Mouse (Mus musculus): ENCODE measurements at regions not wholly inside any gene's neighbourhood (a gene's known extent, or its start where the extent isn't known, plus 50 kb on each side); places are given as distances from the start of the nearest gene placed in this dataset.

GRCm38 (mm10) chr9:61815995-61816394 lies 98.3 kb downstream of the Rplp1 start:
- DNase-seq = no peak

GRCm38 (mm10) chr9:61813291-61813690 lies 101.1 kb downstream of the Rplp1 start:
- DNase-seq = no peak

GRCm38 (mm10) chr9:61812315-61812714 lies 102.0 kb downstream of the Rplp1 start:
- DNase-seq = no peak

- no peak for DNase-seq
These were observed 103.9 kb downstream of the Rplp1 start for GRCm38 (mm10) chr9:61810456-61810855.

- DNase-seq = no peak
These were observed 105.8 kb downstream of the Rplp1 start for GRCm38 (mm10) chr9:61808351-61809225.

GRCm38 (mm10) chr9:61805971-61806370 lies 108.4 kb downstream of the Rplp1 start:
- DNase-seq = no peak

GRCm38 (mm10) chr9:61803555-61803954 lies 110.8 kb downstream of the Rplp1 start:
- DNase-seq = no peak

GRCm38 (mm10) chr9:61802694-61803093 lies 111.6 kb downstream of the Rplp1 start:
- no peak for DNase-seq

GRCm38 (mm10) chr9:61799535-61799934 lies 114.8 kb downstream of the Rplp1 start:
- no peak for DNase-seq

GRCm38 (mm10) chr9:61795910-61796309 lies 118.4 kb downstream of the Rplp1 start:
- no peak for DNase-seq

GRCm38 (mm10) chr9:61791435-61792064 lies 122.8 kb downstream of the Rplp1 start:
- DNase-seq = no peak

GRCm38 (mm10) chr9:61790849-61791248 lies 123.5 kb downstream of the Rplp1 start:
- no peak for DNase-seq

GRCm38 (mm10) chr9:61789066-61789897 lies 125.1 kb downstream of the Rplp1 start:
- no peak for DNase-seq

- no peak for DNase-seq
These were observed 132.9 kb downstream of the Rplp1 start for GRCm38 (mm10) chr9:61781469-61781868.

GRCm38 (mm10) chr9:61780186-61780939 lies 134.0 kb downstream of the Rplp1 start:
- no peak for DNase-seq

GRCm38 (mm10) chr9:61779165-61779564 lies 135.2 kb downstream of the Rplp1 start:
- DNase-seq = no peak

GRCm38 (mm10) chr9:61776446-61776845 lies 137.9 kb downstream of the Rplp1 start:
- DNase-seq = no peak

GRCm38 (mm10) chr9:61770207-61770955 lies 144.0 kb downstream of the Rplp1 start:
- no peak for DNase-seq

- no peak for DNase-seq
These were observed 148.2 kb downstream of the Rplp1 start for GRCm38 (mm10) chr9:61766187-61766586.

- DNase-seq = peak; percentile 57
These were observed 149.0 kb downstream of the Rplp1 start for GRCm38 (mm10) chr9:61765366-61765765.

- DNase-seq = no peak
These were observed 156.5 kb downstream of the Rplp1 start for GRCm38 (mm10) chr9:61757806-61758205.

GRCm38 (mm10) chr9:61756801-61757342 lies 157.5 kb downstream of the Rplp1 start:
- DNase-seq = no peak
